Comparison of ENCODE assay signal across 8 mouse cellular contexts in genomic region chr8:109417222-109417621, GRCm38 (mm10).
A peak's percentile ranks its signal among the peaks of the same experiment; 100 is the strongest.
DNase-seq lines count a peak whose midpoint lies in the region; ATAC-seq and TF ChIP-seq lines count a peak whose summit lies in the region.

No protein-coding gene starts in this region.

- H3K79me2 ChIP-seq in heart, adult 2 months (replicated peaks; ENCODE audit: control insufficient read depth, insufficient read depth, low read length) = no peaks in the 10 kb centered on the region

- no peak overlapping the region for H3K4me3 ChIP-seq in heart, adult 2 months
- no peak overlapping the region for H3K4me3 ChIP-seq in forebrain, postnatal 0 days (ENCODE audit: low read depth, low read length)

- DNase-seq in heart, adult 2 months = no peak
- DNase-seq in heart, postnatal 36 days = no peak
- peak; percentile 42 for DNase-seq in cerebellum, adult 9-10 months
- peak; percentile 91 for DNase-seq in forebrain, postnatal 0 days
- DNase-seq in layer of hippocampus, adult 11-12 months (ENCODE audit: low spot score) = peak; percentile 77
- peak; percentile 65 for DNase-seq in telencephalon, adult 2 months (ENCODE audit: low read depth, low spot score)
- no peak for DNase-seq in natural killer cell, adult 2 months (ENCODE audit: low spot score in 2 of 2)

- H3K27ac ChIP-seq in heart, adult 2 months = no peak overlapping the region
- peak overlapping the region; percentile 80 for H3K27ac ChIP-seq in forebrain, postnatal 0 days (ENCODE audit: low read depth, low read length)

- 37% methylated on average over 5 of the region's 5 CpGs for WGBS in heart, adult 2 months
- WGBS in forebrain, postnatal 0 days = 21% methylated on average over 5 of the region's 5 CpGs

- H3K27me3 ChIP-seq in heart, adult 2 months (ENCODE audit: control insufficient read depth, insufficient read depth, low read length) = no peaks in the 10 kb centered on the region
- no peaks in the 10 kb centered on the region for H3K27me3 ChIP-seq in forebrain, postnatal 0 days (ENCODE audit: insufficient read depth, low read length)

- peak; percentile 89 for ATAC-seq in forebrain, postnatal 0 days
- ATAC-seq in megakaryocyte-erythroid progenitor cell, adult 5-6 weeks (replicated peaks; ENCODE audit: low FRiP score, low TSS enrichment, poor library complexity, severe bottlenecking) = 0 out of 2 replicates have a peak, but pooled peaks have one; percentile 50

- no peak overlapping the region for H3K9ac ChIP-seq in heart, adult 2 months (ENCODE audit: low read depth, low read length)
- H3K9ac ChIP-seq in forebrain, postnatal 0 days = no peak overlapping the region; the same call in 1 of the 2 replicates

- TF ChIP-seq POLR2A in heart, adult 2 months (IDR thresholded peaks at IDR 0.05; ENCODE audit: insufficient read depth, low read depth, low read length) = no peak

- no peak for TF ChIP-seq EP300 in heart, adult 2 months (IDR thresholded peaks at IDR 0.05; ENCODE audit: insufficient read depth, low read depth, low read length)

- no peaks in the 10 kb centered on the region for H3K4me1 ChIP-seq in heart, adult 2 months (ENCODE audit: control insufficient read depth, insufficient read depth, low read length)
- H3K4me1 ChIP-seq in forebrain, postnatal 0 days (ENCODE audit: insufficient read depth) = 0 out of 2 replicates have a peak, but pooled peaks cover 14% of the 10 kb centered on the region

- H3K36me3 ChIP-seq in heart, adult 2 months (ENCODE audit: control insufficient read depth, insufficient read depth, low read length) = no peaks in the 10 kb centered on the region
- no peaks in the 10 kb centered on the region for H3K36me3 ChIP-seq in forebrain, postnatal 0 days (ENCODE audit: insufficient read depth)

- H3K9me3 ChIP-seq in forebrain, postnatal 0 days (ENCODE audit: low read length) = no peaks in the 10 kb centered on the region

- peak; percentile 68 for TF ChIP-seq CTCF in heart, adult 2 months (IDR thresholded peaks at IDR 0.05)
- TF ChIP-seq CTCF in forebrain, postnatal 0 days (IDR thresholded peaks at IDR 0.05; ENCODE audit: low read depth) = peak; percentile 91

- intact Hi-C loops in heart, adult 2 months (cut with DNase I) = no loop called here
- intact Hi-C loops in heart, postnatal 36 days (cut with DNase I) = loop anchor here (5.0 kb wide), 1 partner anchor 1815 kb away; no protein-coding TSS in a partner anchor

- H3K4me2 ChIP-seq in forebrain, postnatal 0 days (ENCODE audit: low read depth) = peak overlapping the region; percentile 38

Comparison
In these comparisons a context has a peak if more than half of its experiments do, and no peak if none do; other contexts are left out.
1. DNase-seq: peak in cerebellum, adult 9-10 months (single experiment), forebrain, postnatal 0 days (single experiment), layer of hippocampus, adult 11-12 months (single experiment) and telencephalon, adult 2 months (single experiment); none in heart, adult 2 months (0 of 2), heart, postnatal 36 days (0 of 2) and natural killer cell, adult 2 months (0 of 2).